Mouse (Mus musculus) limb, embryonic 14.5 days (tissue): ENCODE results near the gene Jpt1. TPM values are rescaled to one million over a fixed set of nuclear protein-coding genes. Genes with fewer than 3 reads are reported as not detected.
"Not testable (repeated sequence)": the region's sequence is repeated elsewhere in the genome, so short reads cannot be mapped to it uniquely, and the experiment has no call there.

ENCODE experiments used
- ATAC-seq: fragments of 200-750 bp; cut with Nextera tagmentation; 2 replicates; pipeline ENCODE4 v1.8.0; 2017; ENCODE audit warnings: low read depth, moderate number of reproducible peaks, moderate TSS enrichment; ENCODE audit not compliant: low FRiP score
- DNase-seq: peaks from one replicate; pipeline ENCODE4 v3.0.0-alpha.2; 2015; ENCODE audit warnings: low spot score
- H3K27ac ChIP-seq: fragments of 300-500 bp; sonication (generic); replicated peaks from 2 replicates; pipeline ENCODE4 v1.5.1; 2014; ENCODE audit warnings: low read depth, mild to moderate bottlenecking, low read length, moderate library complexity, mixed read lengths
- H3K27me3 ChIP-seq: fragments of 300-500 bp; sonication (generic); 2 replicates; pipeline ENCODE4 v1.6.1; 2014; ENCODE audit warnings: low read length, mixed read lengths; ENCODE audit not compliant: control insufficient read depth, insufficient read depth
- H3K36me3 ChIP-seq: fragments of 300-500 bp; sonication (generic); 2 replicates; pipeline ENCODE4 v1.6.1; 2014; ENCODE audit warnings: mild to moderate bottlenecking, low read length, moderate library complexity, mixed read lengths; ENCODE audit not compliant: control insufficient read depth, insufficient read depth
- H3K4me1 ChIP-seq: fragments of 300-500 bp; sonication (generic); 2 replicates; pipeline ENCODE4 v1.6.1; 2014; ENCODE audit warnings: antibody characterized with exemption, low read length, mixed read lengths; ENCODE audit not compliant: control insufficient read depth, insufficient read depth
- H3K4me2 ChIP-seq: fragments of 300-500 bp; sonication (generic); replicated peaks from 2 replicates; pipeline ENCODE4 v1.6.1; 2014; ENCODE audit warnings: low read depth, mild to moderate bottlenecking, low read length, moderate library complexity; ENCODE audit not compliant: severe bottlenecking
- H3K4me3 ChIP-seq: fragments of 300-500 bp; sonication (generic); replicated peaks from 2 replicates; pipeline ENCODE4 v1.5.1; 2014; ENCODE audit warnings: low read length
- H3K9ac ChIP-seq: fragments of 300-500 bp; sonication (generic); 2 replicates; pipeline ENCODE4 v1.6.1; 2014; ENCODE audit warnings: mild to moderate bottlenecking, low read depth, low read length, moderate library complexity; ENCODE audit not compliant: severe bottlenecking
- H3K9me3 ChIP-seq: fragments of 300-500 bp; sonication (generic); 2 replicates; pipeline ENCODE4 v1.6.1; 2016; ENCODE audit warnings: low read length; ENCODE audit not compliant: control insufficient read depth
- POLR2A ChIP-seq: fragments of 200-500 bp; IDR thresholded peaks from 2 replicates; pipeline ENCODE4 v1.8.0; 2012; ENCODE audit warnings: inconsistent platforms, mild to moderate bottlenecking, moderate library complexity, borderline replicate concordance; ENCODE audit not compliant: insufficient read depth, insufficient read length; ENCODE audit errors: extremely low read depth
- WGBS: fragments of 180-500 bp; shearing (Covaris S2); extraction: QIAGEN DNeasy Blood & Tissue Kit; methylation state at CpG from one replicate; pipeline ENCODE4 v1.1.7; 2014; 5-methylcytosine and 5-hydroxymethylcytosine counted together
- polyA plus RNA-seq, 2 experiments: library from polyadenylated mRNA; depleted of rRNA in 1 of 2; stranded (reverse) in 1 of 2; unstranded in 1 of 2; fragments of >200 nt; fragmentation: Nextera tagmentation in 1 of 2; extraction: Ambion mirVana in 1 of 2; gene quantifications; 2 replicates each; pipeline versions ENCODE4 v1.2.1 to v1.2.3; 2012 to 2014

The Jpt1 gene
- polyA plus RNA-seq, 2 experiments = 411 to 541 TPM

- no peaks in the 10 kb centered on the region for H3K27me3 ChIP-seq
- H3K9ac ChIP-seq = peak overlapping the region; percentile 43; the same call in 1 of the 2 replicates
- 86% methylated on average over 10 of the region's 10 CpGs for WGBS
Measured at GRCm38 (mm10) chr11:115536856-115537568, 22.8 kb upstream of the Jpt1 start.

GRCm38 (mm10) chr11:115536038-115536681 lies 22.0 kb upstream of the Jpt1 start, which contains the start of gene Sumo2:
Sumo2 (minus strand) TSS chr11:115536276.
- Histone ChIP-seq H3K27ac (peak within 1 kb of the TSS; percentile 100), H3K27me3 (no peaks in the 10 kb centered on the region), H3K9me3 (no peaks in the 10 kb centered on the region), H3K4me2 (peak within 1 kb of the TSS; percentile 80), H3K4me3 (peak within 1 kb of the TSS; percentile 93), H3K4me1 (peaks cover 8% of the 10 kb centered on the region), H3K36me3 (peaks cover 31% of the 10 kb centered on the region), H3K9ac (peak within 1 kb of the TSS; percentile 95)
- TF ChIP-seq POLR2A = 0 out of 2 replicates have a peak, but pooled peaks have one; percentile 56
- peak; percentile 96 for DNase-seq
- WGBS = 3% methylated on average over 21 of the region's 70 CpGs
- ATAC-seq = peak; percentile 92

More at GRCm38 (mm10) chr11:115536856-115537568, 22.8 kb upstream of the Jpt1 start:
- H3K4me2 ChIP-seq = peak overlapping the region; percentile 54
- no peaks in the 10 kb centered on the region for H3K9me3 ChIP-seq
- peak overlapping the region; percentile 100 for H3K27ac ChIP-seq
- ATAC-seq (no peak), DNase-seq (no peak)
- peaks cover 22% of the 10 kb centered on the region for H3K36me3 ChIP-seq
- peak overlapping the region; percentile 93 for H3K4me3 ChIP-seq
- H3K4me1 ChIP-seq = peaks cover 8% of the 10 kb centered on the region
- no peak for TF ChIP-seq POLR2A

GRCm38 (mm10) chr11:115535401-115536037 lies 21.3 kb upstream of the Jpt1 start:
- Histone ChIP-seq H3K9ac (peak overlapping the region; percentile 95), H3K4me2 (peak overlapping the region; percentile 80), H3K9me3 (no peaks in the 10 kb centered on the region), H3K27ac (peak overlapping the region; percentile 100), H3K27me3 (no peaks in the 10 kb centered on the region), H3K36me3 (peaks cover 37% of the 10 kb centered on the region), H3K4me1 (peaks cover 8% of the 10 kb centered on the region), H3K4me3 (peak overlapping the region; percentile 93)
- TF ChIP-seq POLR2A = no peak
- WGBS = under 1% methylated on average over 32 of the region's 84 CpGs
- DNase-seq = peak; percentile 58
- ATAC-seq = peak; percentile 80

- TF ChIP-seq POLR2A = no peak
- Histone ChIP-seq H3K4me2 (peak overlapping the region; percentile 80), H3K9me3 (no peaks in the 10 kb centered on the region), H3K27ac (peak overlapping the region; percentile 100), H3K4me3 (peak overlapping the region; percentile 93), H3K36me3 (peaks cover 42% of the 10 kb centered on the region), H3K9ac (peak overlapping the region; percentile 95), H3K27me3 (no peaks in the 10 kb centered on the region), H3K4me1 (peaks cover 8% of the 10 kb centered on the region)
- ATAC-seq = no peak
- DNase-seq = no peak
- WGBS = 7% methylated on average over 11 of the region's 11 CpGs
Measured at GRCm38 (mm10) chr11:115534759-115535371, 20.7 kb upstream of the Jpt1 start.

GRCm38 (mm10) chr11:115526446-115526845 lies 12.3 kb upstream of the Jpt1 start:
- H3K27ac ChIP-seq, H3K9me3 ChIP-seq, H3K4me2 ChIP-seq, H3K9ac ChIP-seq, H3K27me3 ChIP-seq, ATAC-seq, H3K4me1 ChIP-seq, H3K4me3 ChIP-seq, DNase-seq: not testable (repeated sequence)
- 92% methylated on average over 3 of the region's 3 CpGs for WGBS
- H3K36me3 ChIP-seq = peaks cover 82% of the 10 kb centered on the region
